Mouse (Mus musculus) ES-E14 (cell line): ENCODE results near the gene Rhoc.

ENCODE experiments used
- CHD2 ChIP-seq: IDR thresholded peaks from 2 replicates; pipeline ENCODE4 v1.6.1; 2014; ENCODE audit warnings: mild to moderate bottlenecking, low read depth, low read length, inconsistent platforms
- MAFK ChIP-seq: IDR thresholded peaks from 2 replicates; pipeline ENCODE4 v1.6.1; 2014; ENCODE audit warnings: mild to moderate bottlenecking, low read depth, low read length, inconsistent platforms; ENCODE audit not compliant: insufficient read depth

DNA sequence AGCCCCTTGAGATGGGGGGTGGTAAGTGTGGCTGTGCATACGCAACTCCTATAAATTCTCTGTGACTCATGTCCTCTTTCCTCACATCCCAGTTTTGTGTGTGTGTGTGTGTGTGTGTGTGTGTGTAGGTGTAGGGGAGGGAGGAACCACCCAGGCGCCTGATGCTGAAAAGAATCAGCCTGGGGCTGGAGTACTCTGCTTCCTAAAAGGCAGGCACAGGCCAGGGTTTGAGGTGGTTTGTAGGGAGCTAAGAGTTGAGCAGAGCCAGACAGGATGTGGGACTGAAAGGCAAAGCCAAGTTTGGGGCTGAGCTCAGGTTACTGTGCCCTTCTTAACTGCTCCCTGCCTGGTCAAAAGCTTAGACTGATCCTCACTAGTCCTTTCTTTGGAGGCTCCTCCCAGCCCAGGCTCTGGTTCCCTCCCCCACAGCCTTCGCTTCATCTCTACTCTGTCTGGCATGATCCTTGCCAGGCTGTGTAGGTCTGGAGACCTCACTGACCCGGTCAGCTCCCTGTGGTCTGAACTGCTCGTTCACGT, 2.3 kb downstream of the Rhoc start:
- TF ChIP-seq CHD2 (no peak), MAFK (no peak)
